Mouse (Mus musculus): ENCODE measurements around the gene Tpbg.

GRCm38 (mm10) chr9:85893681-85894080, 51.5 kb downstream of the Tpbg start:
- TF ChIP-seq CTCF (IDR thresholded peaks at IDR 0.05; ENCODE audit: insufficient read depth, low read depth, low read length) (no peak), POLR2A (IDR thresholded peaks at IDR 0.05; ENCODE audit: insufficient read depth, low read depth, low read length) (no peak)
